Mouse (Mus musculus): ENCODE data around the gene 2810006K23Rik.
A peak's percentile ranks its signal among the peaks of the same experiment; 100 is the strongest.
"Not testable (repeated sequence)": the region's sequence is repeated elsewhere in the genome, so short reads cannot be mapped to it uniquely, and the experiment has no call there.

The 2810006K23Rik gene

DNA sequence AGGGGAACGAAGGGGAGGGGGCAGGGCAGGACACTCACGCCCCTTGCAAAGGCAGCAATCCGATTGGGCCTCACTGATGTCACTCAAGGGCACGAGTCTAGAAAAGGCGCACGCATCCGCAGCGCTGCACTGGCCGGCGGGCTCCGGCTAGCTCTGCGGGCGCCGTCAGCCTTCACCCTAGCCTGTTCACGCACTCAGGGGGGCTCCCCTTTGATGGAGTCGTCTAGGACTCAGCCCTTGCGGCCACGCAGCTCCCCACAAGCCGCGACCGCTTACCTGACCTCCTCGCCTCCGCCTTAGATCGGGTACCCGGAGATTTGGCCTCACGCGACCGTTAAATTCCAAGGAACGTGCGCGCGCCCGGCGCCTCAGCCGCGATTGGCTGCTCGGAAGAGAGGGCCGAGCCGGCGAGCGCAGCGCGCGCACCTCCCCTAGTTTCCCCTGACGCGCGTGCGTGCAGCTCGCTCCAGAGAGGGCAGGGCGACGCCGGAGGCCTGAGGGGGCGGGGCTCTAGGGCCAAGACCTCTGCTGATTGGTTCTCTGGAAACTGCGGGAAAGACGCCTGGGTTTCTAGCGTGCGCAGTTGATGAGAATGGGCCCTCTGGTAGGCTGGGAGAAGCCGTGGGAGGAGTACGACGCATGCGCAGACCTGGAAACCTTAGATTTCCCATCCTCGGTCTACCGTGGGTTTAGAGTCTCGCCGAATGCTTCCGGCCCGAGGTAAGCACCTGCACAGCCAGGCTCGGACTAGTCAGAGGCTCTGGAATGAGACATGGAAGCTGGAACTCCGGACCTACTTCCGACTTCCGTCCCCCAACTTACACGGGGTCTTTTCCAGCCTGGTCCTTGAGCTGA lies at the start of gene 2810006K23Rik, which contains the start of gene Mphosph9:
TSS of gene 2810006K23Rik (plus strand) at position 580 of the 855 bp plus-strand sequence.
TSS of gene Mphosph9 (minus strand) at position 463 of the 855 bp plus-strand sequence.
- peak; percentile 100 for DNase-seq

DNA sequence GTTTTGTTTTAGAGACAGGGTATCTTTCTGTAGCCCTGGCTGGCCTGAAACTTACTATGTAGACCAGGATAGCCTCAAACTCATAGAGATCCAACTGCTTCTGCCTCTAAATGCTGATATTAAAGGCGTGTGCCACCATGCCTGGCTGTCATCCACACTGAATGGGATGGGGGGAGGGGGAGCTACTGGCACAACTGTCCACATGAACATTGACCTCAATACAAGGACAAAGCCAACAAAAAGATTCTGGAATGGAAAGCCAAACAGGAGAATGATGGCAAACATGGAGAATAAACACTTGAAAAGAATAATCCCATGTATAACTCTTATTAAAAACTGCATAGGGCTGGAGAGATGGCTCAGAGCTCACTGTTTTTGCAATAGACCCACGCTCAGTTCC lies 45.0 kb upstream of the 2810006K23Rik start:
- DNase-seq: no peak

DNA sequence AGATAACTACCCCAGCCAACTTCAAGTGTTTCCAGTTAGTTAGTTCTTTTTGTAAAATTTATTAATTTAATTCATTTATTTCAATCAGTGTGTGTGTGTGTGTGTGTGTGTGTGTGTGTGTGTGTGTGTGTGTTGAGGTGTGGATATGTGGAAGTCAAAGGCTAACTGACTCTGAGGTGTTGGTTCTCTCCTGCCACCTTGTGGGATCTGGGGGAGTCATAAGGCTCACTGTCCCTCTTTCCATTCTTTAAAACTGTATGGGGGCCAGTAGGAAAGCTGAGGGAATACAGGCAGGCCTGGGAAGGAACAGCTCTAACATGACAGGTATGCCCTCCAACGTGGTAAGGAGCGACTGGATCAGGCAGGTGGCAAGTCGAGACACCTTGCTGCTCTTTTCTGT lies 43.6 kb upstream of the 2810006K23Rik start:
- DNase-seq: peak; percentile 37

GRCm38 (mm10) chr5:124287616-124288247 lies 40.2 kb upstream of the 2810006K23Rik start:
- DNase-seq: no peak

DNA sequence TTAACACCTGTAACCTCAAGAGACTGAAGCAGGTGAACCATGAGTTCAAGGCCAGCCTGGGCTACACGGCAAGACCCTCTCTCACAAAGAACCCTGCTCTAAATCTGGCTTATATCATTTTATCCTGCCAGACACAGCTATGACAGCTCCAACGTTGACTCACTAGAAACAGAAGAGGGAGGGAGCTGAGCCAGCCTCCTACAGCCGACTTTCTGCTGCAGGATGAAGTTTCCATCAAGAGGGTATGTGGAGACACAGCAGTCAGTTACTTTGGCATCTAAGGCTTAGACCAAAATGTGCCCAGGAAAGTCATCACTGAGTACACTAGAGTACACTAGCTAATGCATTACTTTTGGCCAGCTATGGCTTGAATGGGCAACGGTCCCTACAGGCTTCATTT lies 37.7 kb upstream of the 2810006K23Rik start:
- no peak for DNase-seq

- no peak for DNase-seq
These were observed 33.9 kb upstream of the 2810006K23Rik start for GRCm38 (mm10) chr5:124293967-124294366.

DNA sequence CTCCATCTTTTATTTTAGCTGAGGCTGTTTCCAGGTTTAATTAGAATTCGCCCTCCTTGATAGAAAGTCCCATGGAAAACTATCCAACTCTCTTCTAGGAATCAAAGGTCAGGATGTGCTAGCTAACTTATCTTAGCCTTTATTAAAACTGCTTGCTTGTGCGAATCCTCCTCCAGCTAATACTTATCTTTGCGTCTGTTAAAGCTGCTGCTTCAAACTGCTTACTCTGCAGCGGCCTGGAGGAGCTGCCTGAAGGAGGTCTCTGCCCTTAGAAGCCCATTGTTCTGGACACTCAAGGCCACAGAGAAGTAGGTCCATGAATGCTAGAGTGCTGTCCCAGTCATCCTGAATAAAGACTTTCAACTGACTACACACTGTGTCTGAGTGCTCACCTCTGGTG lies 31.4 kb upstream of the 2810006K23Rik start:
- no peak for DNase-seq

DNA sequence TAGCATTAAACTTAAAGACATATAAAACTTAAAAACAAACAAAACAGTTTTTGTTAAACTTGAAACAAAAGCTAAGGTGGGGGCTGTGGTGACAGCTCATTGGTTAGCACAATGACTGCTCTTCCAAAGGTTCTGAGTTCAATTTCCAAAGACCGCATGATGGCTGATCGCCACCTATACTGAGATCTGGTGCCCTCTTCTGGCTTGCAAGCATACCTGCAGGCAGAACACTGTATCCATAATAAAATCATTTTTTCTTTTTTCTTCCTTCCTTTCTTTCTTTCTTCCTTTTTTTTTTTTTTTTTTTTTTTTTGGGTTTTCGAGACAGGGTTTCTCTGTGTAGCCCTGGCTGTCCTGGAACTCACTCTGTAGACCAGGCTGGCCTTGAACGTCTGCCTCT lies 28.6 kb upstream of the 2810006K23Rik start:
- peak; percentile 18 for DNase-seq

DNA sequence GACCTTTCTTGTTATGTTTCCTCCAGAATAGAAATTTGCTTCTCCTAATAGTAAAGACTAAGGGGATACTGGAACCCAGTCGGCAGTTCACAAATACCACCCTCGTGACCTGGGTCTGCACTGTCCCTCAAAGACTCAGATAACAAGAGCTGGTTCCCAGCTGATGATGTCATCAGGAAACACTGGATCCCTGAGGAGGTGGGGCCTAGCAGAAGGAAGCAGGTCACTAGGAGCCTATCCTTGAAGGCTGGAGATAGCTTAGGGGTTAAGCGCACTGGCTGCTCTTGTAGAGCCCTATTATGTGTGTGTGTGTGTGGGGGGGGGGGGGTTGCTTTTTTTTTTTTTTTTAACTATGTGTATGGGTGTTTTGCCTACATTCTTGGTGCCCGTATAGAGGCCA lies 27.8 kb upstream of the 2810006K23Rik start:
- DNase-seq: no peak

GRCm38 (mm10) chr5:124302853-124303252 lies 25.0 kb upstream of the 2810006K23Rik start:
- DNase-seq: not testable (repeated sequence)

DNA sequence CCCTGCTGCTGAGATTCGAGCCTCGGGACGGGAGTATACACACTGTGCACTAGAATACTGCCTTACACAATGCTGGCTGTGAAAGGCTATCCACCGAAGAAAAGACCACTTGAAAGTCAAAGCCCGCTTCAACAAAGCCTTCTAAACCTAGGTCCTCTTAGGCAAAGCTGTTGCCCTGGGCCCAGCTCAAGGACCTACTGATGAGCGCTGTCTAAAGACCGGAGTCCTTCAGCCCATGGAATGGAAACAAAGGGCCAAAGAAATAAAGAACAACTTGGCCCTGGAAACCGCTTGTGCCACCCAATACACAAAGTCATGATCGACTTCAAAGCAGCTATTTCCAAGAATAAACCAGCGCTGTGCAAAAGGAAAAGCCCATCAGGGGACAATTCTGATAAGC lies 18.7 kb upstream of the 2810006K23Rik start:
- no peak for DNase-seq

DNA sequence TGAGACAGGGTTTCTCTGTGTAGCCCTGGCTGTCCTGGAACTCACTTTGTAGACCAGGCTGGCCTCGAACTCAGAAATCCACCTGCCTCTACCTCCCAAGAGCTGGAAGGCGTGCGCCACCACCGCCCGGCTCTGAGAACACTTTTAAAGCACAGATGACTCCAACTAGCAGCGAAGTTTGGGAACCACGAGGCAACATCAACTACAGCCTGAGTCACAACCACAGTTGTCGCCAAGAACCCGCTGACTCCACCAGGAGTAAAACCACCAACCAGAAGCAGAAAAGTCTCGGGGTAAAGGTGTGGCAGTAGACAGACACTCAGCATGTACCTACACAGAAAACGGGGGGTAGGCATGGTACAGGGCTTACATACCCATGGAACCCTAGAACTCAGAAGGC lies 17.8 kb upstream of the 2810006K23Rik start:
- DNase-seq: no peak

GRCm38 (mm10) chr5:124315498-124315897 lies 12.4 kb upstream of the 2810006K23Rik start:
- no peak for DNase-seq

DNA sequence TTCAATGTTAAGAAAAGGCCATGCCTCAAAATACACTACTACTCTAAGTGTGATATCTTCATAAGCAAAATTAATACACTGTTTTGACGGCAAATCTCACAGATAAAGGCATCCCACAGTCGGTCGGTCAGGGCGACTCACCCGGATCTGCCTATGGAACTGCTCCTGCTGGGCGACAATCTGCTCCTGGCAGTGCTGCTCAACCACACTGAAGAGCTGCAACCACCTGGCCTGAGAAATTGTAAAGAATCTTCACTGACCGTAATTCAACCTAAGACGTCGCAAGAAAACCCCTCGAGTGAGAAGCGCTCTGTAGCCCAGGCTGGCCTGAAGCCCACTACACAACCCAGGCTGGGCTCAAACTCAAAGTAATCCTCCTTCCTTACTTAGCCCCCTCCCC lies 11.9 kb upstream of the 2810006K23Rik start:
- DNase-seq: no peak

GRCm38 (mm10) chr5:124317648-124318047 lies 10.2 kb upstream of the 2810006K23Rik start:
- DNase-seq: no peak

DNA sequence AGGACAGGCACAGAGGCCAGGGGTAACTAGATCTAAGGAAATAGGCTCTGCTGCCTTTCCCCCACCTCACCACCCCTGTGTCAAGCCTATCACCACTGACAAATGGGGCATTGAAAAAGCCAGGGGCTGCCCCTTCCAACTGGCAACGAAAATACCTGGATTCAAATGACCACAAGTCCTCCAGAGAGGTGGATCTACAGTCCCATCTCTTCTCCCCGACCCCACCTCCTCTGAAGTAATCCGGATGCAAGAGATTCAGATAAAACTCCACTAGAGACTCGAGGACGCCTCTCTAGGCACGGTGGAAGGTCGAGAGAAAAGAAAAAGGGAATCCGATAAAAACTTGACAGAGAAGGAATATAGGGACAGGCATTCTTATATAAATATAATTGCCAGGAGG lies 1.1 kb upstream of the 2810006K23Rik start:
- no peak for DNase-seq

DNA sequence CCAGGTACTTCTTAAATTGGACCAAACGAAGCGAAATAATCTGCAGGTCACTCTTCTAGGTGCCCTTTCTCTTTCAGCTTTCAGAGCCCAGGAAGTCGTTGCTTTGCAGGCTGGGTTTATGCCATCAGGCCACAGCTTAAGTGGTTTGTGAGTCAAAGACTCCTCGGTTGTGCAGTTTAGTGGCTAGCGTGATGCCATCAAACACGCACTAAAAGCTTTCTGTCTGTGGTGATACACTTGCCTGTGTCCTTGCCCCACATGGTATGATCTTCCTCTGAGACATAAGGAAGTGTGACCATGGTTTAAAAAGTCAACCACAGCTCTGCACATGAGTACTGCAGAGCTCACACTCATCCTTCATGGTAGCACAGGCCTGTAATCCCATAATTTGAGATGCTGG lies 2.2 kb downstream of the 2810006K23Rik start:
- DNase-seq: no peak

- peak; percentile 70 for DNase-seq
These were observed 6.5 kb downstream of the 2810006K23Rik start for GRCm38 (mm10) chr5:124334392-124334791.

GRCm38 (mm10) chr5:124337103-124337502 lies 9.2 kb downstream of the 2810006K23Rik start:
- no peak for DNase-seq

DNA sequence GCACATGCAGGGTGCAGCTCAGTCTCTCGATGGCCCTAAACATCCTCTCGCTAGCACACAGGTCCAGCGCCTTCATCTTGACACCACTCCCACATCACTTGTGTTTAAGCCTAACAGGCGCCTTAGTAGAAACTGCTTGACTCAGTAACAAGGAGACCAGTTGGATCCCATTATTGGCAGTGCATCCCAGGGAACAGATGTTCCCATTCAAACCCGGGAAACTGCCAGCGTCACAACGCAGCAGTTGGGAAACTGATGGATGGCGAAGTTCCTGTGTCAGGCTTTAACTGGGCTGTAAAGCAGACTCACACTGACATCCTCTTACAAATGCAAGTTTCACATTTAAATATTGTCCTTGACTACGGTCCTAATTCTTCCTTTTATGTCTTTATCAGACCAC lies 10.0 kb downstream of the 2810006K23Rik start:
- DNase-seq: peak; percentile 60

DNA sequence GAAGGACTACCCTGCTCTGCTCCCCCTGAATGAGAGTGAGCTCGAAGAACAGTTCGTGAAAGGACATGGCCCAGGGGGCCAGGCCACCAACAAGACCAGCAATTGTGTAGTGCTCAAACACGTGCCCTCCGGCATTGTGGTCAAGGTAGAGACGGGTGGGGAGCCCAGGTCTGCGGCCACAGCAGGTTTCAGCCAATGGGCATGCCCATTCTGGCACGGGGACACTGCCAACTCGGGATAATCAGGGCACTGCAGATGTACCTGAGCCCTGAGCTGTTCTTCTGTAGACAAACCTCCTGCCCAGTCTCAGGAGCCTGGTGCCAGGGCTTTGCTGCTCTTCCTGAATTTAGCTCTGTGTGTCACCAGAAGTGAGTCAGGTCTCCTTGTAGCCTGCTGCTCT lies 10.9 kb downstream of the 2810006K23Rik start:
- no peak for DNase-seq

GRCm38 (mm10) chr5:124341753-124342339 lies 14.0 kb downstream of the 2810006K23Rik start:
- DNase-seq: peak; percentile 28

DNA sequence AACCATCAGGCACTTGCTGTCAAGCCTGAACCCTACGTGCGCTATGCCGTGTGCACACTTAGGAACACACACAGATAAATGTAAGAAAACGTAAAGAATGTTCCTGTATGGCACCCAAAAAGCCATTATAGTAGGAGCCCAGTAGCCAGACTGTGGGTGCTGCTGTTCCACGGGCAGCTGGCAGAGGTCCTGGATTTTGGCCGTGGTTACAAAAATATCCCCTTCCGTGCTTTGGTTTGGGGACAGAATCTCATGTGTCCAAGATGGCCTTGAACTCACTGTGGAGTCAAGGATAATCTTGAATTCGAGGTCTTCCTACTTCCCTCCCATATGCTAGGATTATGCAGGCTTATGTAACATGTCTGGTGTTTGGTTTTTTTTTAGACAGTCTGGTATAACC lies 15.0 kb downstream of the 2810006K23Rik start:
- no peak for DNase-seq

DNA sequence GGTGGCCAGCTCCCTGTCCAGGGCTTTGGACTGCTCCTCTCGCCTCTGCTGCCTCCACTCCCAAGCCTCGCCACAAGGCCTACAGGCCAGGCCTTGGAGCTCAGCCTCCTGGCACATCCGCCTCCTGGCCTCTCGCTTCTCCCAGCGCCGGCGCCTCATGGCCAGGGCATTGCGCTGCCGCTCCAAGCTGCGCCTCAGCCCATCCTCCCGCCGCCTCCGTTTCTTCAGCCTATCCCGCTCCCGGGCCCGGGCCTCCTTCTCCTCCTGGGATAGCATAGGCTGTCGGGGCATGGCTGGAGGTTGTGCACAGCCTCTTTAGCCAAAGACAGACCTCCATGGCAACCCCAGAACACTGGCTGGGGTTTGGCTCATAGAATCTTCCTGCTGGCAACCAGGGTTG lies 21.3 kb downstream of the 2810006K23Rik start:
- no peak for DNase-seq
